Mouse (Mus musculus) urinary bladder, postnatal 4 days (tissue): ENCODE results near the gene Gm20390.
A peak's percentile ranks its signal among the peaks of the same experiment; 100 is the strongest.

Source experiments
- DNase-seq, 2 experiments: peaks; one replicate each; pipeline ENCODE4 v3.0.0; 2021 to 2022; ENCODE audit warnings: low spot score in 2 of 2

The Gm20390 gene

DNA sequence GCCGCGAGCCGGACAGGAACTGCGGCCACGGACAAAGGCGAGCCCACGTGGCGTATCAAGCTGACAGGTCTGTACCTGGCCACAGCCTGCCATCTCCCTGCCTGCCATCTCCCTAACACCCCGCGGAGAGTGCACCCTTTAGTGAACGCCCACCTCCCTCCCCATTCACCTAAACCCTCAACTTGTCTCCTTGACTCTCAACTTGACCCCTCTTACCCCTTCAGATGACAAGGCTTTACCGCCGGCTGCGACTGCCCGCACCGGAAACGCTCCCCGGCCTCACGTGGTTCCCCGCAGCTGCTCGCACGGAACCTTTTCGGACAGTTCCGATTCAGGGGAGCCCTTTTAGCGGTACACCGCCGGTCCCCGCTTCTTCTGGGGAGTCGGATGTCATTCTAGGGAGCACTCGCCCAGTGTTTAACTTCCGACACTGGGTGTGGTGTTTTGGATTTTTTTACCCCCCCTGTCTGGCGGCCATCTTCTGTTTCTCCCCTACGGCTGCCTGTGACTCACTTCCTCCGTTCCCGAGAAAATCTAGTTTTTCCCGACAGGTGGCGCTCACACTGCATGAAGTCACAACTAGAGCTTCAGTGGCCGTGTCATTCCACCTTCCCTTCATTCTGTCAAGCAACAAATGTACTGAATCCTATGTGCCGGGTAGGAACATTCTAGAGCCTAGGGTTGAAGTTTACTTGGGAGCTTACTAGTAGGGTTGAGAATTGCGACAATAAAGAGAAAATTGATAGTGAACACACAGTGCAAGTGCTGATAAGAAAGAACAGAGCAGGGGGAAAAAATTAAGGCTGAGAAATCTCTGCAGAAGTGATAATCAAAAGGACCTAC lies at the start of gene Gm20390, which contains the start of gene Nme1:
TSS of gene Gm20390 (minus strand) at position 289 of the 843 bp plus-strand sequence.
TSS of gene Nme1 (minus strand) at position 517 of the 843 bp plus-strand sequence.
- DNase-seq: peak; percentile 94 to 96

DNA sequence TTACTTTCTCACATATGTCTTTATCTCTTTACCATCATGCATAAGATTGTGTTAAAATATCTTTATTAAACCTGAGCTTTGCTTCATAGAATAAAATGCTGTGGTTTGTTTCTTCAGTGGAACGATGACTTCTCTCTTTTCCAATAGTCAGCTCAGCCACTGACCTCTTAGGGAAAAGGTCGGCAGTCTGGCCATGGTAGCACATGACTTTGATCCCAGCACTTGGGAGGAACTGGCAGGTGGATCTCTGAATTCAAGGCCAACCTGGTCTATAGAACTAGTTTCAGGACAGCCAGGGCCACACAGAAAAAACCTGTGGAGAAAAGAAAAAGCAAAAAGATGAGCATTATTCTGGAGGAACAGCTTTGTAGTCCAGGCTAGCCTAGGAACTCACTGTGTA lies 35.3 kb upstream of the Gm20390 start:
- DNase-seq: no peak

- DNase-seq: no peak
These were observed 31.2 kb upstream of the Gm20390 start for GRCm38 (mm10) chr11:93999276-93999675.

GRCm38 (mm10) chr11:93997141-93997775 lies 29.2 kb upstream of the Gm20390 start:
- DNase-seq: no peak

GRCm38 (mm10) chr11:93996306-93997140 lies 28.4 kb upstream of the Gm20390 start:
- DNase-seq: no peak

DNA sequence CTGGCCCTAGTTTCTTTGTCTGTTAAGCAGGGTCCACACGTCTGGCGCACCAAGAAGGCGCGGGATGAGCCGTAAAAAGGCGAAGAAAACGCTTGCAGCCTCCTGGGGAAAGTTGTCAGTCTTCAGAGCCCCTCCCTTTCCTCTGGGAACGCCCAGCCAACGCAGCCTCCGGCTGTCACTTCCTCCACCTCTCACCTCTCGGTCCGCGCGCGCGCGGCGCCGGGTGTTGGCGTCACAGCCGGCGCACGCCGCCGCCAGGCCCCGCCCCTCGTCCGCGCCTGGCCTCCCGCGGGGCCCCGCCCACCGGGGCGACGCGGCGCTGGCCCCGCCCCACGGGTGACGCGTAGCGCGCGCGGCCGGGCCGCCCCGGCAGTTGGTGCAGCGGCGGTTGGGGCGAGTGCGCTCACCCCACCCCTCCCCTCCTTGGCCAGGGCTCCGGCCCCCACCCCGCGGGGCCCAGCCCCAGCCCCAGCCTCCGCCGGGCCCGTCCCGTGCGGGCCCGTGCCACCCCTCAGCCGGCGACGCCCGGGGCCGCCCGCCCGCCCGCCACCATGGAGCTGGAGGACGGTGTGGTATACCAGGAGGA lies 27.7 kb upstream of the Gm20390 start, which contains the start of gene Spag9:
TSS of gene Spag9 (plus strand) at position 372 of the 586 bp plus-strand sequence.
- DNase-seq: peak; percentile 94 to 95

- DNase-seq: peak; percentile 78 to 80
These were observed 27.1 kb upstream of the Gm20390 start for GRCm38 (mm10) chr11:93995111-93995719.

- no peak for DNase-seq
These were observed 26.4 kb upstream of the Gm20390 start for GRCm38 (mm10) chr11:93994531-93994930.

GRCm38 (mm10) chr11:93988328-93989062 lies 20.4 kb upstream of the Gm20390 start:
- DNase-seq: no peak

- no peak for DNase-seq
These were observed 19.7 kb upstream of the Gm20390 start for GRCm38 (mm10) chr11:93987625-93988327.

DNA sequence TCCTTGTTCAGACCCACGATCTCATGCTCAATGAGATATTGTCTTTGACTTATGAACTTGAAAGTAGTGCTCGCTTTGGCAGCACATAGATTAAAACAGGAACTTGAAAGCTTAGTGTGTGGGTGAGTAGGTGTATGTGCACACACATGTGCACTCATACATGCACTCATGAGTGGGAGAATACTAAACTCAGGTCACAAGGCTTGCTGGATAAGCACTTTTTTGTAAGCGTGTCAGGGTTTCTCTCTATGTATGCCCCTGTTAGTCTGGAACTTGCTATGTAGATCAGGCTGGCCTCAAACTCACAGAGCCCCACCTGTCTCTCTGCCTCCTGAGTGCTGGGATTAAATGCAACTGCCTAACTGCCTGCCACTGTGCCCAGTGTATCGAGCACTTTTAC lies 18.9 kb upstream of the Gm20390 start:
- no peak for DNase-seq

- no peak for DNase-seq
These were observed 18.2 kb upstream of the Gm20390 start for GRCm38 (mm10) chr11:93986298-93986697.

- DNase-seq: no peak
These were observed 17.2 kb upstream of the Gm20390 start for GRCm38 (mm10) chr11:93985265-93985664.

- DNase-seq: no peak
These were observed 16.5 kb upstream of the Gm20390 start for GRCm38 (mm10) chr11:93984619-93985018.

DNA sequence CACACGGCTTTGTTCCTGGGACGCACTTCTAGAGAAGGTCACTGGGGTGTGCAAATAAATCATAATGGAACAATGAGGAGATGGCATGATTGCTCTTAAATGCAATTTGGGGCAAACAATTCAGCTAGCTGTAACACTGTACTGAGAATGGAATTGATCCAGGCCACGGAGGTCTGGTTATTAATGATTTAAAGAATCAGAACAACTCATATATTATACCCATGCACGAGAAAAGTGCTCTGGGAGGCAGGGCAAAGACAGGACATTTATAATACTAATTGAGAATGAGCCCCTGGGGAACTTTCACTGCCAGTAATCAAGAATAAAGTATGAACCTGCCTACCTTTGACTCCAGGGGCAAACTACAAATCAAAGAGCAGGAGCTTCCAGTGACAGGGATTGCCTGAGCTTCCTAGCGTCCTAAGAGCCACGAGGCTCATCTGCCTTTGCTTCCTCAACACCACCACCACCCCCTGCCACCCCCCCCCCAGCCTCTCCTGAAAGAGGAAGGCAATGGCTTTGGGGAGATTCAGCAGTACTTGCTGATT lies 11.5 kb upstream of the Gm20390 start:
- no peak for DNase-seq

DNA sequence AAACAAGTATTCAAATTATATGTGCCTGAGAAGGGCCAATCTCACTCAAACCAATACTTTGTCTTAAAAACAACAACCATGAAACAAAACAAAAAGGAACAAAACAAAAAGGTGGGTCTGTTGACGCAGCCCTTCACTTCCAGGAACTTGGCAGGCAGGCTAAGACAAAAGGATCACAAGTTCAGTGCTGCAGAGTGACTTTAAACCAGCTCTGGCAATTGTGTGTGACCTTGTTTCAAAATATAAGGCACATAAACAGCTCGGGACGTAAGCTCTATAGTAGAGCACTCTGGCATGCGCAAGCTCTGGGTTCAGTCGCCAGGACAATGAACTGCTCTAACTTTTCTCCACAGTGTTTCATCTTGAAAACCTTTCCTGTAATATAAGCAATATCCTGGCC lies 4.9 kb upstream of the Gm20390 start:
- DNase-seq: no peak

DNA sequence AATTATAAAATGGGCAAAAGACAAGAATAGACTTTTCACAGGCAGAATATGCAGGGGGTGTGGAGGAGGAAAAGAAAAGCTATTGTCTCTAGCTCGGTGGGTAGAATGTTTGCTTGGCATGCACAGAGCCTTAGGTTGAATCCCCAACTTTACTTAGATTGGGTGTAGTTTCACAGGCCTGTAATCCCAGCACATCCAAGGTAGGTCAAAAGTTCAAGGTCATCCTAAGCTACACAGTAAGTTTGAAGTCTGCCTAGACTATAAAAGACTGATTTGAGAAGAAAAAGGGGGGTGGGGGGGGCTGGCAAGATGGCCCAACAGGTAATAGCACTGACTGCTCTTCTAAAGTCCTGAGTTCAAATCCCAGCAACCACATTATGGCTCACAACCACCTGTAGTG lies 1.7 kb upstream of the Gm20390 start:
- DNase-seq: no peak

GRCm38 (mm10) chr11:93969171-93969570 lies 1.1 kb upstream of the Gm20390 start:
- no peak for DNase-seq

- DNase-seq: no peak
These were observed 695 bp upstream of the Gm20390 start for GRCm38 (mm10) chr11:93968848-93969128.

DNA sequence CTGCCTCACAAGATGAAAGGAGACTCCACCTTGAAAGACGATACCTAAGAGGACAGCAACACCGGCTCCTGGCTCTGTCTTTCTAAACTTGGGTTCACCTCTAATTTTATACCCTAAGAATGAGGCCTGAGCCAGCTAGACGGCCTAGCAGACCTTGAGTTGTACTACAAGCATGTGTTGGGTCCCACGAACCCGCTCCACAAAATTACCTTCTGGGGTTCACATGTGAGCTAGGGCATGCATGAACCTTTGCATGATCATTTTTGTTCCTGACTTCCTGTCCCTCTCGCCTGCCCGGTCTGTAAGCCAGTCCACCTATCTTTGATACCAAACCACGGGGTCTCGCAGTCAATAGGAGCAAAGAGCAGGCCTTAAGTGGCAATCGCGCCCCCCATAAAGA lies 712 bp downstream of the Gm20390 start:
- DNase-seq: no peak
